Mouse (Mus musculus): Measurements from ENCODE around the gene Sohlh1. TPM values are rescaled to one million over a fixed set of nuclear protein-coding genes. Genes with fewer than 3 reads are reported as not detected.

Gene Sohlh1
- total and polyA plus RNA-seq, 3 experiments = not detected

DNA sequence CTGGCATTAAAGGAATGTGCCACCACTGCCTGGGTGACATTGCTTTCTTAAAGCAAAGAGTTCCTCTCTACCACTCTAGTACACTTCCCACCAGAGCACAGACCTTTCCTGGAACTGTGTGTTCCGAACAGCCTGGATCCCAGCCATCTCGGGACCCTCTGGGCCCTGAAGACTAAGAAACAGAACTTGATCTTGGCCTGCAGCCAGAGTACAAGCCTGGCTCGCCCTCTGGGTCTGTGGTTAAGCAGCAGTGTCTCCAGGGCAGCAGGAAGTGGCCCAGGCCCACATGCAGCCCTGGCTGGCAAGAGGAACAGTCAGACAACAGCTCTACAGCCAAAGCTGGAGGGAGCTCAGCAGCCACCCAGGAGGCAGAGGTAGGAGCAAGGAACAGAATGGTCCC lies 5.6 kb upstream of the Sohlh1 start:
- no peaks in the 10 kb centered on the region for H3K4me1 ChIP-seq (ENCODE audit: insufficient read depth, low read depth, low read length)
- no peaks in the 10 kb centered on the region for H3K9me3 ChIP-seq (replicated peaks)
- no peak for ATAC-seq (ENCODE audit: extremely low read depth, insufficient number of reproducible peaks, low FRiP score, poor library complexity, severe bottlenecking)
- no peak for TF ChIP-seq GATA1 (IDR thresholded peaks at IDR 0.05; ENCODE audit: borderline replicate concordance, low read length)
- TF ChIP-seq POLR2AphosphoS5 (IDR thresholded peaks at IDR 0.05; ENCODE audit: insufficient replicate concordance, low read depth, low read length) = no peak
- TF ChIP-seq GATA2 (IDR thresholded peaks at IDR 0.05; ENCODE audit: borderline replicate concordance, low read depth, low read length) = no peak
- no peak for TF ChIP-seq TAL1 (conservative IDR thresholded peaks at IDR 0.05; ENCODE audit: low read depth, low read length)
- no peak for TF ChIP-seq CTCF (IDR thresholded peaks at IDR 0.05; ENCODE audit: low read depth, low read length)
- H3K27me3 ChIP-seq (ENCODE audit: insufficient read depth, low read length) = peaks cover 14% of the 10 kb centered on the region; the same call in 1 of the 2 replicates
- H3K36me3 ChIP-seq (replicated peaks) = no peaks in the 10 kb centered on the region
- no peak overlapping the region for H3K4me3 ChIP-seq (ENCODE audit: low read depth, low read length)
- no peak for DNase-seq (ENCODE audit: low spot score)

DNA sequence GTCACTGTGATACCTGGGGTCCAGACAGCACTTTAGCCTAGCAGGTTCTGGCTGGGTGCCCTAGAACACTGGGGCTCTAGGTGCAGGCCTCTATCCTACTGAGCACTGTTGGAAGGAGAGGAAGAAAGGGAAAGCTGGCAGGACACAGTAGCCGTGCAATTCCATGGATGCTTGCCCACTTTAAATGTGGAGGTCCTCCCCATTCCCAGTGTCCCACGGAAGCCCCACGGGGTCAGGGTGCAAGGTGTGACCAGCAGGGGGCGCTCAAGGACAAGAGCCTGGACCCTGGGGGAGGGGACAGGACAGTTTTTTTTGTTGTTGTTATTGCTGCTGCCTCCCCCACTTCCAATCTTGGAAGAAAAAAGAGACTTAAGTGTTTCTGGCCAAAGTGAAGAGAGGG lies 3.3 kb upstream of the Sohlh1 start:
- peak; percentile 66 for TF ChIP-seq CTCF (IDR thresholded peaks at IDR 0.05; ENCODE audit: low read depth, low read length)
- no peak for TF ChIP-seq GATA2 (IDR thresholded peaks at IDR 0.05; ENCODE audit: borderline replicate concordance, low read depth, low read length)
- TF ChIP-seq TAL1 (conservative IDR thresholded peaks at IDR 0.05; ENCODE audit: low read depth, low read length) = no peak
- TF ChIP-seq POLR2AphosphoS5 (IDR thresholded peaks at IDR 0.05; ENCODE audit: insufficient replicate concordance, low read depth, low read length) = no peak
- TF ChIP-seq GATA1 (IDR thresholded peaks at IDR 0.05; ENCODE audit: borderline replicate concordance, low read length) = no peak
- ATAC-seq (ENCODE audit: extremely low read depth, insufficient number of reproducible peaks, low FRiP score, poor library complexity, severe bottlenecking) = no peak
- peak; percentile 59 for DNase-seq (ENCODE audit: low spot score)
- Histone ChIP-seq H3K36me3 (replicated peaks) (no peaks in the 10 kb centered on the region), H3K27me3 (ENCODE audit: insufficient read depth, low read length) (peaks cover 17% of the 10 kb centered on the region; the same call in 1 of the 2 replicates), H3K9me3 (replicated peaks) (no peaks in the 10 kb centered on the region), H3K4me3 (ENCODE audit: low read depth, low read length) (no peak overlapping the region), H3K4me1 (ENCODE audit: insufficient read depth, low read depth, low read length) (no peaks in the 10 kb centered on the region)

DNA sequence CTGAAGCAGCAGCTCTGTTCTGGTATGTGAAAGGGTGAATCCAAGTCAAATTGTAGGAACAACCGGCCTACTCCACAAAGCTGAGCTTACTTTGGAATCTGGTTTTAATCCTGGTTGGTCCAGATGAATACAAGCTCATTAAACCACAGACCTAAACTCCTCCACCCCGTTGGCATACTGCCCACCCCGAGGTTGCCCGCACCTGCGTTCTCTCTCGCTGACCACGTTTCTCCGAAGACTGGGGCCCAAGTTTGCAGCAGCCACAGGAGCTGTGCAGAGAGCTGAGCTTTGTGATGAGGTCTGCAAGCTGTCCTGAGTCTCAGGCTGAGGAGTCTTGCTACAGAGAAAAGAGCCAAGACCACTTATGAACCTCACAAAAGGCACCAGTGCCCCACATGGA lies 532 bp downstream of the Sohlh1 start:
- Histone ChIP-seq H3K36me3 (replicated peaks) (no peaks in the 10 kb centered on the region), H3K27me3 (ENCODE audit: insufficient read depth, low read length) (peaks cover 14% of the 10 kb centered on the region; the same call in 1 of the 2 replicates), H3K4me1 (ENCODE audit: insufficient read depth, low read depth, low read length) (no peaks in the 10 kb centered on the region), H3K9me3 (replicated peaks) (no peaks in the 10 kb centered on the region), H3K4me3 (ENCODE audit: low read depth, low read length) (no peak overlapping the region)
- DNase-seq (ENCODE audit: low spot score) (no peak), ATAC-seq (ENCODE audit: extremely low read depth, insufficient number of reproducible peaks, low FRiP score, poor library complexity, severe bottlenecking) (no peak)
- TF ChIP-seq TAL1 (conservative IDR thresholded peaks at IDR 0.05; ENCODE audit: low read depth, low read length) (no peak), GATA2 (IDR thresholded peaks at IDR 0.05; ENCODE audit: borderline replicate concordance, low read depth, low read length) (no peak), CTCF (IDR thresholded peaks at IDR 0.05; ENCODE audit: low read depth, low read length) (no peak), GATA1 (IDR thresholded peaks at IDR 0.05; ENCODE audit: borderline replicate concordance, low read length) (no peak), POLR2AphosphoS5 (IDR thresholded peaks at IDR 0.05; ENCODE audit: insufficient replicate concordance, low read depth, low read length) (no peak)

DNA sequence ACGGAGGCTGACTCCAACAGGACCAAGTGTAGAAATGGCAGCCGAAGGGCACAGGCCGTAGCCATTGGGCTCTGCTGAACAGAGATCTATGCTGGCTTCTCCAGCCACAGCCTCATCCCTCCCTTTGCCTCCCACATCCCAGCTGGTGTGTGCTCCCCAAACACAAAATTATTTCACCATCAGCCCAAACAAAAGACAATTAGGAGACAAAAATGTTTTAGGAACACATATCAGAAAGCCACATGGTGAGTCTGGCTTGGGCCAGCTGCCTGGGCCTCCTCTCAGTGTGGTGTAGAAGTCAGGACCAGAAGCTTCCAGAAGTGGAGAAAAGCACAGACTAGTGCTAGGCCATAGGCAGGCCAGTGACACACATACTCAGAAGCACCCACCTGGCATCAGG lies 3.0 kb downstream of the Sohlh1 start:
- TF ChIP-seq GATA2 (IDR thresholded peaks at IDR 0.05; ENCODE audit: borderline replicate concordance, low read depth, low read length) (no peak), POLR2AphosphoS5 (IDR thresholded peaks at IDR 0.05; ENCODE audit: insufficient replicate concordance, low read depth, low read length) (no peak), CTCF (IDR thresholded peaks at IDR 0.05; ENCODE audit: low read depth, low read length) (no peak), GATA1 (IDR thresholded peaks at IDR 0.05; ENCODE audit: borderline replicate concordance, low read length) (no peak), TAL1 (conservative IDR thresholded peaks at IDR 0.05; ENCODE audit: low read depth, low read length) (no peak)
- Histone ChIP-seq H3K27me3 (ENCODE audit: insufficient read depth, low read length) (peaks cover 10% of the 10 kb centered on the region; the same call in 1 of the 2 replicates), H3K9me3 (replicated peaks) (no peaks in the 10 kb centered on the region)

DNA sequence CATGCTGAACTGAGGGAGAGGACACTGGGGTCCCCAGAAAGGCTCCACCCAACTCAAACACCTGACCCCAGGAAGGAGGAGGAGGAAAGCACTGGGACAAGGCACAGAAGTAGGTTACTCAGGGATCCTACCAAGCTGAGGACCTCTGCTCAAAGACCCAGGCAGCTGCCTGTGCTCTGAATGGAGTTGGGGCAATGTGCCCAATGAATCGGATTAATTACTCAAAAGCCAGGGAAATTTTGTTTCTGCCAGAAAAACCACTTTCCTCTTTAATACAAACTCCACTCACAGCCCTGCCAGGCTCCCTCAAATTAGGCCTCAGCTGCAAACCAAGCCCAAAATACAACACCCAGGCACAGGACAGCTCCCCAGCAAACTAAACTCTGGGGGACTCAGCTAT lies 4.3 kb downstream of the Sohlh1 start:
- H3K9me3 ChIP-seq (replicated peaks) = no peaks in the 10 kb centered on the region
- peaks cover 12% of the 10 kb centered on the region; the same call in 1 of the 2 replicates for H3K27me3 ChIP-seq (ENCODE audit: insufficient read depth, low read length)
- DNase-seq (ENCODE audit: low spot score) (no peak), ATAC-seq (ENCODE audit: extremely low read depth, insufficient number of reproducible peaks, low FRiP score, poor library complexity, severe bottlenecking) (no peak)
- no peaks in the 10 kb centered on the region for H3K36me3 ChIP-seq (replicated peaks)
- H3K4me3 ChIP-seq (ENCODE audit: low read depth, low read length) = no peak overlapping the region
- TF ChIP-seq GATA1 (IDR thresholded peaks at IDR 0.05; ENCODE audit: borderline replicate concordance, low read length) (no peak), TAL1 (conservative IDR thresholded peaks at IDR 0.05; ENCODE audit: low read depth, low read length) (no peak), CTCF (IDR thresholded peaks at IDR 0.05; ENCODE audit: low read depth, low read length) (no peak), GATA2 (IDR thresholded peaks at IDR 0.05; ENCODE audit: borderline replicate concordance, low read depth, low read length) (no peak), POLR2AphosphoS5 (IDR thresholded peaks at IDR 0.05; ENCODE audit: insufficient replicate concordance, low read depth, low read length) (no peak)
- H3K4me1 ChIP-seq (ENCODE audit: insufficient read depth, low read depth, low read length) = no peaks in the 10 kb centered on the region

More for the DNA sequence above, 3.0 kb downstream of the Sohlh1 start:
- Histone ChIP-seq H3K36me3 (replicated peaks) (no peaks in the 10 kb centered on the region), H3K4me1 (ENCODE audit: insufficient read depth, low read depth, low read length) (no peaks in the 10 kb centered on the region), H3K4me3 (ENCODE audit: low read depth, low read length) (no peak overlapping the region)
- DNase-seq (ENCODE audit: low spot score) = no peak
- no peak for ATAC-seq (ENCODE audit: extremely low read depth, insufficient number of reproducible peaks, low FRiP score, poor library complexity, severe bottlenecking)

DNA sequence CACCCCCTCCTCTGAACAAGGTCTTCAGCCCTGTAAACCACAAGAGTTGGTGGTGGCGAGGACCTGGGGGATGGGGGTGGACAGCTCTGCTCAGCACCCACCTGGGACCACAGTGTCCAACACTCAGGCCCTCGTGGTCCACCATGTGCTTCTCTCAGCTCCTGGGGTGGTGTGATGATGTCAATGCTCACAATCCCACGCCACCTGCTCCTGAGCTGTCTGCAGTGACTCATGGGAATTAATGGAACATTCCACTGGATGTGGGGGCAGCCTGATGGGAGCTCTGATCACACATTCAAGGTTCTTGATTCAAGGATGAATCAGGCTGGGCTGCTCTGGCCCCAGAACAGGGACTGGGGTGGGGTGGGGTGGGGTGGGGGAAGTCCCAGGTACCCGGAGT lies 4.9 kb downstream of the Sohlh1 start:
- Histone ChIP-seq H3K27me3 (ENCODE audit: insufficient read depth, low read length) (peaks cover 12% of the 10 kb centered on the region), H3K4me3 (ENCODE audit: low read depth, low read length) (no peak overlapping the region), H3K4me1 (ENCODE audit: insufficient read depth, low read depth, low read length) (no peaks in the 10 kb centered on the region), H3K36me3 (replicated peaks) (no peaks in the 10 kb centered on the region), H3K9me3 (replicated peaks) (no peaks in the 10 kb centered on the region)
- ATAC-seq (ENCODE audit: extremely low read depth, insufficient number of reproducible peaks, low FRiP score, poor library complexity, severe bottlenecking) (no peak), DNase-seq (ENCODE audit: low spot score) (no peak)
- no peak for TF ChIP-seq TAL1 (conservative IDR thresholded peaks at IDR 0.05; ENCODE audit: low read depth, low read length)
- TF ChIP-seq CTCF (IDR thresholded peaks at IDR 0.05; ENCODE audit: low read depth, low read length) = no peak
- TF ChIP-seq POLR2AphosphoS5 (IDR thresholded peaks at IDR 0.05; ENCODE audit: insufficient replicate concordance, low read depth, low read length) = no peak
- no peak for TF ChIP-seq GATA2 (IDR thresholded peaks at IDR 0.05; ENCODE audit: borderline replicate concordance, low read depth, low read length)
- no peak for TF ChIP-seq GATA1 (IDR thresholded peaks at IDR 0.05; ENCODE audit: borderline replicate concordance, low read length)
